Mouse (Mus musculus) neural tube, embryonic 13.5 days (tissue): ENCODE data around the gene Car14. TPM values are rescaled to one million over a fixed set of nuclear protein-coding genes. Genes with fewer than 3 reads are reported as not detected.
A peak's percentile ranks its signal among the peaks of the same experiment; 100 is the strongest.
"Not testable (repeated sequence)": the region's sequence is repeated elsewhere in the genome, so short reads cannot be mapped to it uniquely, and the experiment has no call there.

Experiments used
- ATAC-seq: fragments of 200-750 bp; cut with Nextera tagmentation; 2 replicates; pipeline ENCODE4 v1.8.0; 2017; ENCODE audit warnings: low read depth, mild to moderate bottlenecking, moderate TSS enrichment, moderate library complexity
- H3K27ac ChIP-seq: fragments of 300-500 bp; sonication (generic); replicated peaks from 2 replicates; pipeline ENCODE4 v1.5.1; 2015; ENCODE audit warnings: moderate library complexity, mild to moderate bottlenecking, inconsistent platforms
- H3K27me3 ChIP-seq: fragments of 300-500 bp; sonication (generic); 2 replicates; pipeline ENCODE4 v1.6.1; 2015; ENCODE audit warnings: mild to moderate bottlenecking, inconsistent platforms
- H3K36me3 ChIP-seq: fragments of 300-500 bp; sonication (generic); 2 replicates; pipeline ENCODE4 v1.6.1; 2015; ENCODE audit warnings: mild to moderate bottlenecking, inconsistent platforms
- H3K4me1 ChIP-seq: fragments of 300-500 bp; sonication (generic); replicated peaks from 2 replicates; pipeline ENCODE4 v1.6.1; 2015; ENCODE audit warnings: inconsistent platforms
- H3K4me2 ChIP-seq: fragments of 300-500 bp; sonication (generic); 2 replicates; pipeline ENCODE4 v1.6.1; 2015; ENCODE audit warnings: inconsistent platforms, mild to moderate bottlenecking, moderate library complexity
- H3K4me3 ChIP-seq: fragments of 300-500 bp; sonication (generic); 2 replicates; pipeline ENCODE4 v1.5.1; 2015; ENCODE audit warnings: mild to moderate bottlenecking, inconsistent platforms
- H3K9ac ChIP-seq: fragments of 300-500 bp; sonication (generic); 2 replicates; pipeline ENCODE4 v1.6.1; 2015; ENCODE audit warnings: moderate library complexity, mild to moderate bottlenecking, inconsistent platforms
- H3K9me3 ChIP-seq: fragments of 300-500 bp; sonication (generic); 2 replicates; pipeline ENCODE4 v1.6.1; 2016; ENCODE audit warnings: inconsistent platforms
- WGBS: fragments of 180-500 bp; shearing (Covaris S2); methylation state at CpG from one replicate; pipeline ENCODE4 v1.1.7; 2015; 5-methylcytosine and 5-hydroxymethylcytosine counted together
- polyA plus RNA-seq: library from polyadenylated mRNA; unstranded; fragments of >200 nt; fragmentation: Nextera tagmentation; extraction: Ambion mirVana; gene quantifications from 2 replicates; pipeline ENCODE4 v1.2.1, GENCODE M21; 2015

Gene Car14
- polyA plus RNA-seq, 1 experiment from 2014 or later = 1.4 TPM

DNA sequence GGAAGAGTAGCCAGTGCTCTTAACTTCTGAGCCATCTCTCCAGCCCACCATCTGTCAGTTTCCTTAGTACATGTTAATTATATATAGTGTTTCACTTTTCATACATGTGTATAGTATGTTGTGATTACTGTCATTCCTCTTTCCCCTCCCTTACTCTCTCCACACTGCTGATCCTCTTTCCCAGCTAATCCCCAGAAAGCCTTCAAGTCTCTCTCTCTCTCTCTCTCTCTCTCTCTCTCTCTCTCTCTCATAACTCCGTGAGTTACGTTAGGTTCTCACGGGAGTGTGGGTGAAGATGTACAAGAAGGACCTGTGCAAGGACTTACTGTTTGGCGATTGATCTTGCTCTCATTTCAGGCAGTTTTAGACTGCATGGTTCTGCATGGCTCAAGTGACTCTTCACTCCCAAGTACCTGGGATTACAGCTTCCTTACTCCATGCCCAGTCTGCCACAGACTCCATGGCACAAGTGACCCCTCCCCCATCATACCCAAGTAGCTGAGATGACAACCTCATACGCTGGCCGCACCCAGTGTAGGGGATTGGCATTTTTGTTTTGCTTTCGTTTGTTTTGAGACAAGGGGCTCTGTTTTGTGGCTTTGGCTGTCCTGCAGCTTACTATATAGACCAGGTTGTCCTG lies 28.7 kb upstream of the Car14 start:
- Histone ChIP-seq H3K4me2 (no peak overlapping the region), H3K4me1 (peaks cover 23% of the 10 kb centered on the region), H3K9ac (no peak overlapping the region), H3K27ac (no peak overlapping the region), H3K36me3 (peaks cover 42% of the 10 kb centered on the region), H3K27me3 (no peaks in the 10 kb centered on the region), H3K4me3 (no peak overlapping the region), H3K9me3 (no peaks in the 10 kb centered on the region)
- 91% methylated on average over 7 of the region's 7 CpGs for WGBS
- ATAC-seq = no peak

GRCm38 (mm10) chr3:95932566-95932965 lies 28.1 kb upstream of the Car14 start:
- Histone ChIP-seq H3K9ac (no peak overlapping the region), H3K4me2 (no peak overlapping the region), H3K4me3 (no peak overlapping the region), H3K27me3 (no peaks in the 10 kb centered on the region), H3K4me1 (peaks cover 23% of the 10 kb centered on the region), H3K9me3 (no peaks in the 10 kb centered on the region), H3K27ac (no peak overlapping the region), H3K36me3 (peaks cover 36% of the 10 kb centered on the region)
- ATAC-seq = no peak
- 92% methylated on average over 7 of the region's 7 CpGs for whole genome bisulfite sequencing

DNA sequence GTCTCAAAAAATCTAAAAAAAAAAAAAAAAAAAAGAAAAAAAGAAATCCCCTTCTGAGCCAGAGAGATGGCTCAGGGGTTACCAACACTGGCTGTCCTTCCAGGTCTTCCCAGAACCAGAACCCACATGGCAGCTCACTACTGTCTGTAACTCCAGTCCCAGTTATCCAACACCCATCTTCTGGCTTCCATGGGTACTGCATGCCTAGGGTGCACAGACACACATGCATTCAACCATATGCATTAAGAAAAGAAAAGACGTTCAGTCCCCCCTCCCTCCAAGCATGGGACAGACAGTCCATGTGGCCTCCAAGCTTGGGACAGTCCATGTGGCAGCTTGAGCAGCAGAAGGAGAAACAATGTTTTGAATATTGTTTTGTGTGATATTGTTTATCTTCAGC lies 27.7 kb upstream of the Car14 start:
- Histone ChIP-seq H3K4me2 (no peak overlapping the region), H3K36me3 (peaks cover 32% of the 10 kb centered on the region), H3K27ac (no peak overlapping the region), H3K4me3 (no peak overlapping the region), H3K4me1 (peaks cover 23% of the 10 kb centered on the region), H3K9ac (no peak overlapping the region), H3K27me3 (no peaks in the 10 kb centered on the region), H3K9me3 (no peaks in the 10 kb centered on the region)
- whole genome bisulfite sequencing = 56% methylated on average over 1 of the region's 1 CpGs
- ATAC-seq = no peak

GRCm38 (mm10) chr3:95931471-95931870 lies 27.0 kb upstream of the Car14 start:
- Histone ChIP-seq H3K4me1 (peaks cover 23% of the 10 kb centered on the region), H3K9me3 (no peaks in the 10 kb centered on the region), H3K27ac (no peak overlapping the region), H3K36me3 (peaks cover 25% of the 10 kb centered on the region), H3K27me3 (no peaks in the 10 kb centered on the region), H3K4me2 (peak overlapping the region; percentile 75; the same call in 1 of the 2 replicates), H3K4me3 (no peak overlapping the region), H3K9ac (no peak overlapping the region)
- no peak for ATAC-seq
- 90% methylated on average over 1 of the region's 1 CpGs for WGBS

DNA sequence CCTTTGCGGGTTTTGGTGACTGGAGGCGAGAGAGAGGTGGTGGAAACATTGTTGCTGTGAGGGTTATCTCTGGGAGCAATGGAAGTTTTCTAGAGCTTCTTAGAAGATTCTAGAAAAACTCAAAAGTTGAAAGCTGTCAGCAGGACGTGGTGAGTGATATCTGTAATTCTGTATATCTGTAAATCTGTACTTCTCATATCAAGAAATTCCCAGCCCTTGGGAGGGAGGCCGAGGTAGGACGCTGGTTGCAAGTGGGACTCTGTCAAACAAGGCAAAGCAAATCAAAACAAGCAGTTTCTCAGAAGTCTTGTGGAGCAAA lies 25.9 kb upstream of the Car14 start:
- peak overlapping the region; percentile 87 for H3K27ac ChIP-seq
- 5% methylated on average over 5 of the region's 5 CpGs for WGBS
- peak overlapping the region; percentile 75 for H3K4me2 ChIP-seq
- H3K9me3 ChIP-seq = no peaks in the 10 kb centered on the region
- ATAC-seq = no peak
- H3K27me3 ChIP-seq = no peaks in the 10 kb centered on the region
- H3K4me3 ChIP-seq = peak overlapping the region; percentile 87
- H3K4me1 ChIP-seq = peaks cover 23% of the 10 kb centered on the region
- H3K9ac ChIP-seq = peak overlapping the region; percentile 88
- peaks cover 22% of the 10 kb centered on the region for H3K36me3 ChIP-seq

- ATAC-seq = peak; percentile 64
- peak overlapping the region; percentile 75 for H3K4me2 ChIP-seq
- H3K9ac ChIP-seq = peak overlapping the region; percentile 88
- peak overlapping the region; percentile 87 for H3K4me3 ChIP-seq
- peak overlapping the region; percentile 87 for H3K27ac ChIP-seq
- H3K27me3 ChIP-seq = no peaks in the 10 kb centered on the region
- no peaks in the 10 kb centered on the region for H3K9me3 ChIP-seq
- peaks cover 23% of the 10 kb centered on the region for H3K4me1 ChIP-seq
- WGBS = under 1% methylated on average over 102 of the region's 105 CpGs
- peaks cover 16% of the 10 kb centered on the region for H3K36me3 ChIP-seq
Measured at GRCm38 (mm10) chr3:95929581-95930470, 25.3 kb upstream of the Car14 start.

DNA sequence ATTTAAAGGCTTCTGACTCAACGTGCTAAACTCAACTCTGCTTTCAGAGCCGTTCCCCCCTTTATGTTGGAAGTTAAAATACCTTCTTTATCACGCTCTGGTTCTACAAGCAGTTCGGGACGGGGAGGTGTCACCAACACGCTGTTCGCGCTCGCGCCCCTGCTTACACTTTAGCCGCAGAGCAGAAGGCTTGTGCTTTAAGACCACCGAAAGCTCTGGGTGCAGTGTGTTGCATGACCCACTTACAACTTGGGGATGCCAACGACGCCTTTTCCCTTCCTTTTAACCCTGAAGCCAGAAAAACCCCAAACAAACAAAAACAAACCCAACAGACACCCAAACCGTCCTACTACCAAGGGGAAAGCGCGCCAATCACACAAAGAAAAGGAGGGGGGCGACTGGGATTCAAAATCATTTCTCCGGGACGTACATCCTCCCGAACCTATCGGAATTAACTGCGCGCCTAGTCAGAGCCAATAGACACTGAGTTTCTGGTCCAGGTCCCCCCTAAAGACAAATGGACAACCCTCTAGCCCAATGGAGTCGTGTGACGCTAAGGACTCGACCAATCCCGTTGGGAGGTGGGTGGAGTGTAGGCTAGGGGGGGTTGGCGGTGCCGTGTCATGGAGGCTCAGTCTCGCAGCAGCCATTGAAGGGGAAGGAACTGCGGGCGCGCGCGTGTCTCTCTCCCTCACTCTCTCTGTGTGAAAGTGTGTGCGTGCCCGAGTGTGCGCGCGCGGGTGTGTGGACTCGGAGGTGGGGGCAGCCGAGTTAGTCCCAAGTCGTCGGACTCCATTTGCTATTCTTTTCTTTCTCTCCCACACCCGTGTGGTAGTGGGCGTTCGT lies 24.4 kb upstream of the Car14 start, which contains the start of gene Anp32e:
Anp32e (plus strand) TSS at position 589 of the 846 bp plus-strand sequence.
- no peaks in the 10 kb centered on the region for H3K9me3 ChIP-seq
- peak within 1 kb of the TSS; percentile 75 for H3K4me2 ChIP-seq
- peaks cover 7% of the 10 kb centered on the region for H3K36me3 ChIP-seq
- H3K4me1 ChIP-seq = peaks cover 23% of the 10 kb centered on the region
- peak within 1 kb of the TSS; percentile 88 for H3K9ac ChIP-seq
- H3K27ac ChIP-seq = peak within 1 kb of the TSS; percentile 87
- H3K27me3 ChIP-seq = no peaks in the 10 kb centered on the region
- peak; percentile 99 for ATAC-seq
- peak within 1 kb of the TSS; percentile 87 for H3K4me3 ChIP-seq
- WGBS = under 1% methylated on average over 49 of the region's 49 CpGs

GRCm38 (mm10) chr3:95928261-95928657 lies 23.8 kb upstream of the Car14 start:
- 0 out of 2 replicates have a peak, but pooled peaks cover under 1% of the 10 kb centered on the region for H3K36me3 ChIP-seq
- H3K9me3 ChIP-seq = no peaks in the 10 kb centered on the region
- 69% methylated on average over 6 of the region's 6 CpGs for WGBS
- H3K4me1 ChIP-seq = peaks cover 23% of the 10 kb centered on the region
- H3K9ac ChIP-seq = no peak overlapping the region
- H3K27ac ChIP-seq = peak overlapping the region; percentile 65
- peak overlapping the region; percentile 87 for H3K4me3 ChIP-seq
- H3K27me3 ChIP-seq = no peaks in the 10 kb centered on the region
- ATAC-seq = 0 out of 2 replicates have a peak, but pooled peaks have one; percentile 1
- peak overlapping the region; percentile 75 for H3K4me2 ChIP-seq

DNA sequence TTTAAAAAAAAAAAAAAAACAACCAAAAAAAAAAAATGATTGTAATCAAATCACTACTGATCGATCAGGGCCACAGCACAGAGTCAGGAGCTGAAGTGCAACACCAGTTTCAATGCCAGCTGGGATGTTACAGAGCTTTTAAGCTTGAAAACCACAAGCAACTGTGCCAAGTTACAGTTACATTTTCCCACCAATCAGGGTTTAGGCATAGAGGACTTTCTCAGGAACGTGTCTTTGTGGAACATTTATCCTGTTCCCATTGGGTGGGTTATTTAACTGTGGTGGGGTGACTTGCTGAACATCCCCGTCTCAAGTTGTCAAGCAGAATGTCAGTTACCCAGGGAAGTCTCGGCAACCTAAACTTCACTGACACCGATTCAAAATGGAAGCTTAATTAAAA lies 20.6 kb upstream of the Car14 start:
- 87% methylated on average over 5 of the region's 5 CpGs for WGBS
- H3K27me3 ChIP-seq = no peaks in the 10 kb centered on the region
- H3K36me3 ChIP-seq = no peaks in the 10 kb centered on the region
- H3K27ac ChIP-seq = no peak overlapping the region
- no peak overlapping the region for H3K9ac ChIP-seq
- no peak overlapping the region for H3K4me3 ChIP-seq
- no peaks in the 10 kb centered on the region for H3K9me3 ChIP-seq
- no peaks in the 10 kb centered on the region for H3K4me1 ChIP-seq
- no peak overlapping the region for H3K4me2 ChIP-seq
- no peak for ATAC-seq

DNA sequence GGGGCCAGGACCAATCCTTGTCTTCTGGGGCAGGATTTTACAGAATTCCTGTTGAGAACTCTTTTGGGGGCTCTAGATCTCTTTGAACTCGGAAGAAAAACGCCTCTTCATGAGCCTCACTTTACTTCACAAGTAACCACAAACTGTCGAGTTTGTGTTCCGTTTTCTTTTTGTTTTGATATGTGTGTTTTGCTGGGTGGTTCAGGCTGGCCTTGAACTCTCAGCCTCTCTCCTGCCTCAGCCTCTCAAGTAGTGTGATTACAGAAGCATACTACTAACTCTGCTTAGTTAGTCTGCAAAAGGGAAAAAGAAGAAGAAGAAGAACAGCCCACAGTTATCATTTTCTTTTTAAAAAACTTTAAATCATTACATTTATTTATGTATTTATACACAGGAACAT lies 19.7 kb upstream of the Car14 start:
- Histone ChIP-seq H3K4me3 (no peak overlapping the region), H3K27me3 (no peaks in the 10 kb centered on the region), H3K9me3 (no peaks in the 10 kb centered on the region), H3K4me2 (no peak overlapping the region), H3K9ac (no peak overlapping the region), H3K36me3 (no peaks in the 10 kb centered on the region), H3K4me1 (no peaks in the 10 kb centered on the region), H3K27ac (no peak overlapping the region)
- no peak for ATAC-seq
- 79% methylated on average over 4 of the region's 4 CpGs for WGBS

GRCm38 (mm10) chr3:95923429-95923828 lies 18.9 kb upstream of the Car14 start:
- ATAC-seq, H3K4me1 ChIP-seq, H3K27me3 ChIP-seq, H3K4me3 ChIP-seq, H3K36me3 ChIP-seq, H3K9me3 ChIP-seq, H3K27ac ChIP-seq, H3K9ac ChIP-seq, H3K4me2 ChIP-seq: not testable (repeated sequence)
- WGBS = 89% methylated on average over 7 of the region's 7 CpGs

- not testable (repeated sequence) for H3K9ac ChIP-seq, H3K27me3 ChIP-seq, H3K4me2 ChIP-seq, H3K4me1 ChIP-seq, ATAC-seq, H3K27ac ChIP-seq, H3K9me3 ChIP-seq, H3K4me3 ChIP-seq, H3K36me3 ChIP-seq
- WGBS = 54% methylated on average over 2 of the region's 2 CpGs
Measured at GRCm38 (mm10) chr3:95920532-95920931, 16.0 kb upstream of the Car14 start.
